Mouse (Mus musculus): ENCODE results near the gene Pbx4. TPM values are rescaled to one million over a fixed set of nuclear protein-coding genes. Genes with fewer than 3 reads are reported as not detected.

Pbx4 gene
- polyA plus RNA-seq, 1 experiment: 22.4 TPM

- no peak overlapping the region for H3K4me3 ChIP-seq (ENCODE audit: low read depth, low read length)
- no peak overlapping the region for H3K9ac ChIP-seq (ENCODE audit: low read depth, poor library complexity, severe bottlenecking)
- H3K36me3 ChIP-seq (ENCODE audit: control insufficient read depth, insufficient read depth, low read length, poor library complexity, severe bottlenecking): no peaks in the 10 kb centered on the region
- H3K27ac ChIP-seq (ENCODE audit: insufficient read depth, low read length): no peak overlapping the region
- H3K4me1 ChIP-seq (ENCODE audit: control insufficient read depth, insufficient read depth, low read length): peaks cover 4% of the 10 kb centered on the region
- no peaks in the 10 kb centered on the region for H3K9me3 ChIP-seq (replicated peaks; ENCODE audit: control insufficient read depth, insufficient read depth, low read length, poor library complexity, severe bottlenecking)
- H3K27me3 ChIP-seq (ENCODE audit: control insufficient read depth, insufficient read depth, low read length, poor library complexity, severe bottlenecking): no peaks in the 10 kb centered on the region
- TF ChIP-seq POLR2A (IDR thresholded peaks at IDR 0.05; ENCODE audit: insufficient read depth, low read length) (no peak), CTCF (IDR thresholded peaks at IDR 0.05; ENCODE audit: low read depth, low read length) (peak; percentile 64)
Observed at GRCm38 (mm10) chr8:69853869-69854268, 21.6 kb downstream of the Pbx4 start.

GRCm38 (mm10) chr8:69860807-69861206 is 28.5 kb downstream of the Pbx4 start:
- no peak overlapping the region for H3K27ac ChIP-seq (ENCODE audit: insufficient read depth, low read length)
- H3K9me3 ChIP-seq (replicated peaks; ENCODE audit: control insufficient read depth, insufficient read depth, low read length, poor library complexity, severe bottlenecking): no peaks in the 10 kb centered on the region
- no peaks in the 10 kb centered on the region for H3K27me3 ChIP-seq (ENCODE audit: control insufficient read depth, insufficient read depth, low read length, poor library complexity, severe bottlenecking)
- H3K9ac ChIP-seq (ENCODE audit: low read depth, poor library complexity, severe bottlenecking): no peak overlapping the region
- no peaks in the 10 kb centered on the region for H3K4me1 ChIP-seq (ENCODE audit: control insufficient read depth, insufficient read depth, low read length)
- no peak overlapping the region for H3K4me3 ChIP-seq (ENCODE audit: low read depth, low read length)
- TF ChIP-seq CTCF (IDR thresholded peaks at IDR 0.05; ENCODE audit: low read depth, low read length): peak; percentile 76
- TF ChIP-seq POLR2A (IDR thresholded peaks at IDR 0.05; ENCODE audit: insufficient read depth, low read length): no peak
- no peaks in the 10 kb centered on the region for H3K36me3 ChIP-seq (ENCODE audit: control insufficient read depth, insufficient read depth, low read length, poor library complexity, severe bottlenecking)

GRCm38 (mm10) chr8:69861251-69861650 is 29.0 kb downstream of the Pbx4 start:
- no peak overlapping the region for H3K9ac ChIP-seq (ENCODE audit: low read depth, poor library complexity, severe bottlenecking)
- no peaks in the 10 kb centered on the region for H3K27me3 ChIP-seq (ENCODE audit: control insufficient read depth, insufficient read depth, low read length, poor library complexity, severe bottlenecking)
- H3K9me3 ChIP-seq (replicated peaks; ENCODE audit: control insufficient read depth, insufficient read depth, low read length, poor library complexity, severe bottlenecking): no peaks in the 10 kb centered on the region
- TF ChIP-seq EP300 (IDR thresholded peaks at IDR 0.05; ENCODE audit: insufficient read depth, low read depth, low read length) (no peak), CTCF (IDR thresholded peaks at IDR 0.05; ENCODE audit: low read depth, low read length) (no peak), POLR2A (IDR thresholded peaks at IDR 0.05; ENCODE audit: insufficient read depth, low read length) (no peak)
- no peak overlapping the region for H3K4me3 ChIP-seq (ENCODE audit: low read depth, low read length)
- H3K36me3 ChIP-seq (ENCODE audit: control insufficient read depth, insufficient read depth, low read length, poor library complexity, severe bottlenecking): no peaks in the 10 kb centered on the region
- no peaks in the 10 kb centered on the region for H3K4me1 ChIP-seq (ENCODE audit: control insufficient read depth, insufficient read depth, low read length)
- no peak overlapping the region for H3K27ac ChIP-seq (ENCODE audit: insufficient read depth, low read length)

GRCm38 (mm10) chr8:69863387-69864020 is 31.2 kb downstream of the Pbx4 start:
- Histone ChIP-seq H3K27me3 (ENCODE audit: control insufficient read depth, insufficient read depth, low read length, poor library complexity, severe bottlenecking) (no peaks in the 10 kb centered on the region), H3K9ac (ENCODE audit: low read depth, poor library complexity, severe bottlenecking) (no peak overlapping the region), H3K36me3 (ENCODE audit: control insufficient read depth, insufficient read depth, low read length, poor library complexity, severe bottlenecking) (no peaks in the 10 kb centered on the region), H3K4me1 (ENCODE audit: control insufficient read depth, insufficient read depth, low read length) (no peaks in the 10 kb centered on the region), H3K9me3 (replicated peaks; ENCODE audit: control insufficient read depth, insufficient read depth, low read length, poor library complexity, severe bottlenecking) (no peaks in the 10 kb centered on the region), H3K27ac (ENCODE audit: insufficient read depth, low read length) (no peak overlapping the region), H3K4me3 (ENCODE audit: low read depth, low read length) (no peak overlapping the region)
- no peak for TF ChIP-seq CTCF (IDR thresholded peaks at IDR 0.05; ENCODE audit: low read depth, low read length)
- TF ChIP-seq EP300 (IDR thresholded peaks at IDR 0.05; ENCODE audit: insufficient read depth, low read depth, low read length): no peak
- TF ChIP-seq POLR2A (IDR thresholded peaks at IDR 0.05; ENCODE audit: insufficient read depth, low read length): no peak

- Histone ChIP-seq H3K36me3 (ENCODE audit: control insufficient read depth, insufficient read depth, low read length, poor library complexity, severe bottlenecking) (no peaks in the 10 kb centered on the region), H3K9me3 (replicated peaks; ENCODE audit: control insufficient read depth, insufficient read depth, low read length, poor library complexity, severe bottlenecking) (no peaks in the 10 kb centered on the region), H3K27me3 (ENCODE audit: control insufficient read depth, insufficient read depth, low read length, poor library complexity, severe bottlenecking) (no peaks in the 10 kb centered on the region), H3K4me1 (ENCODE audit: control insufficient read depth, insufficient read depth, low read length) (no peaks in the 10 kb centered on the region), H3K4me3 (ENCODE audit: low read depth, low read length) (no peak overlapping the region), H3K9ac (ENCODE audit: low read depth, poor library complexity, severe bottlenecking) (no peak overlapping the region), H3K27ac (ENCODE audit: insufficient read depth, low read length) (no peak overlapping the region)
- TF ChIP-seq POLR2A (IDR thresholded peaks at IDR 0.05; ENCODE audit: insufficient read depth, low read length) (no peak), CTCF (IDR thresholded peaks at IDR 0.05; ENCODE audit: low read depth, low read length) (no peak), EP300 (IDR thresholded peaks at IDR 0.05; ENCODE audit: insufficient read depth, low read depth, low read length) (no peak)
Observed at GRCm38 (mm10) chr8:69864180-69864579, 31.9 kb downstream of the Pbx4 start.

- Histone ChIP-seq H3K27ac (ENCODE audit: insufficient read depth, low read length) (no peak overlapping the region), H3K4me1 (ENCODE audit: control insufficient read depth, insufficient read depth, low read length) (no peaks in the 10 kb centered on the region), H3K9ac (ENCODE audit: low read depth, poor library complexity, severe bottlenecking) (no peak overlapping the region), H3K4me3 (ENCODE audit: low read depth, low read length) (no peak overlapping the region), H3K9me3 (replicated peaks; ENCODE audit: control insufficient read depth, insufficient read depth, low read length, poor library complexity, severe bottlenecking) (no peaks in the 10 kb centered on the region), H3K27me3 (ENCODE audit: control insufficient read depth, insufficient read depth, low read length, poor library complexity, severe bottlenecking) (no peaks in the 10 kb centered on the region), H3K36me3 (ENCODE audit: control insufficient read depth, insufficient read depth, low read length, poor library complexity, severe bottlenecking) (no peaks in the 10 kb centered on the region)
- TF ChIP-seq CTCF (IDR thresholded peaks at IDR 0.05; ENCODE audit: low read depth, low read length) (no peak), POLR2A (IDR thresholded peaks at IDR 0.05; ENCODE audit: insufficient read depth, low read length) (no peak), EP300 (IDR thresholded peaks at IDR 0.05; ENCODE audit: insufficient read depth, low read depth, low read length) (no peak)
Observed at GRCm38 (mm10) chr8:69867696-69868326, 35.5 kb downstream of the Pbx4 start.

Data from ES-Bruce4 (cell line).